Mouse (Mus musculus) liver, adult 2 months (tissue): ENCODE measurements around the gene AK157302. TPM values are rescaled to one million over a fixed set of nuclear protein-coding genes. Genes with fewer than 3 reads are reported as not detected.
A peak's percentile ranks its signal among the peaks of the same experiment; 100 is the strongest.
"Not testable (repeated sequence)": the region's sequence is repeated elsewhere in the genome, so short reads cannot be mapped to it uniquely, and the experiment has no call there.

Source experiments
- DNase-seq: peaks from one replicate; pipeline ENCODE4 v3.0.0-alpha.2; 2011; ENCODE audit warnings: low read depth, low spot score; ENCODE audit errors: extremely low read depth
- H3K27ac ChIP-seq: fragments of 200-500 bp; replicated peaks from 2 replicates; pipeline ENCODE4 v1.5.1; 2012; ENCODE audit warnings: low read depth, mild to moderate bottlenecking, control low read depth, inconsistent platforms, low read length; ENCODE audit not compliant: insufficient read depth
- H3K27me3 ChIP-seq: fragments of 200-500 bp; 2 replicates; pipeline ENCODE4 v1.6.1; 2012; ENCODE audit warnings: mild to moderate bottlenecking, moderate library complexity, low read length, inconsistent platforms; ENCODE audit not compliant: control insufficient read depth, insufficient read depth
- H3K36me3 ChIP-seq: fragments of 200-500 bp; 2 replicates; pipeline ENCODE4 v1.6.1; 2012; ENCODE audit warnings: low read length, inconsistent platforms; ENCODE audit not compliant: control insufficient read depth, insufficient read depth
- H3K4me1 ChIP-seq: fragments of 200-500 bp; 2 replicates; pipeline ENCODE4 v1.6.1; 2011; ENCODE audit warnings: low read length; ENCODE audit not compliant: control insufficient read depth, insufficient read depth
- H3K4me3 ChIP-seq: fragments of 200-500 bp; 2 replicates; pipeline ENCODE4 v1.5.1; 2011; ENCODE audit warnings: low read depth, mild to moderate bottlenecking, control low read depth, low read length, moderate library complexity; ENCODE audit not compliant: insufficient read depth
- H3K79me2 ChIP-seq: fragments of 200-500 bp; 2 replicates; pipeline ENCODE4 v1.6.1; 2012; ENCODE audit warnings: inconsistent platforms, mild to moderate bottlenecking, low read length, moderate library complexity; ENCODE audit not compliant: control insufficient read depth, insufficient read depth
- H3K9ac ChIP-seq: fragments of 200-500 bp; 2 replicates; pipeline ENCODE4 v1.6.1; 2012; ENCODE audit warnings: low read depth, mild to moderate bottlenecking, control low read depth, inconsistent platforms, low read length
- CTCF ChIP-seq: fragments of 200-500 bp; IDR thresholded peaks from 2 replicates; pipeline ENCODE4 v1.5.1; 2011; ENCODE audit warnings: low read depth, low read length, control low read depth
- POLR2A ChIP-seq: fragments of 200-500 bp; IDR thresholded peaks from 2 replicates; pipeline ENCODE4 v1.6.1; 2011; ENCODE audit warnings: low read length, control low read depth; ENCODE audit not compliant: insufficient read depth; ENCODE audit errors: extremely low read depth
- WGBS: fragments of 180-500 bp; shearing (Covaris S2); methylation state at CpG from one replicate; pipeline ENCODE4 v1.1.7; 2018; 5-methylcytosine and 5-hydroxymethylcytosine counted together
- polyA plus RNA-seq: library from polyadenylated mRNA; depleted of rRNA; stranded (reverse); fragments of >200 nt; gene quantifications from 2 replicates; pipeline ENCODE4 v1.2.3, GENCODE M21; 2012
- total RNA-seq: library from RNA; depleted of rRNA; stranded (reverse); fragments of >200 nt; gene quantifications from 2 replicates; pipeline ENCODE4 v1.2.3, GENCODE M21; 2014

The AK157302 gene
- total and polyA plus RNA-seq, 2 experiments: 0.28 TPM; not detected in 1

- Histone ChIP-seq H3K27me3 (no peaks in the 10 kb centered on the region), H3K4me3 (no peak overlapping the region; the same call in 1 of the 2 replicates), H3K27ac (no peak overlapping the region), H3K9ac (no peak overlapping the region), H3K79me2 (peaks cover 16% of the 10 kb centered on the region; the same call in 1 of the 2 replicates), H3K36me3 (peaks cover 8% of the 10 kb centered on the region), H3K4me1 (peaks cover 8% of the 10 kb centered on the region)
- no peak for DNase-seq
- WGBS: 30% methylated on average over 3 of the region's 3 CpGs
- TF ChIP-seq CTCF (no peak), POLR2A (no peak)
These were observed 40.9 kb upstream of the AK157302 start for GRCm38 (mm10) chr13:21454133-21454532.

GRCm38 (mm10) chr13:21456347-21456746 is 38.7 kb upstream of the AK157302 start:
- no peak overlapping the region for H3K4me3 ChIP-seq
- 66% methylated on average over 4 of the region's 4 CpGs for WGBS
- H3K27me3 ChIP-seq: no peaks in the 10 kb centered on the region
- no peak overlapping the region for H3K9ac ChIP-seq
- H3K4me1 ChIP-seq: peaks cover 3% of the 10 kb centered on the region; the same call in 1 of the 2 replicates
- TF ChIP-seq CTCF: no peak
- TF ChIP-seq POLR2A: no peak
- no peak for DNase-seq
- peaks cover 5% of the 10 kb centered on the region for H3K36me3 ChIP-seq
- no peak overlapping the region for H3K27ac ChIP-seq
- peaks cover 15% of the 10 kb centered on the region; the same call in 1 of the 2 replicates for H3K79me2 ChIP-seq

- H3K9ac ChIP-seq, H3K4me1 ChIP-seq, H3K4me3 ChIP-seq, DNase-seq, H3K27me3 ChIP-seq, H3K79me2 ChIP-seq, H3K27ac ChIP-seq, H3K36me3 ChIP-seq: not testable (repeated sequence)
- 64% methylated on average over 9 of the region's 9 CpGs for WGBS
These were observed 32.5 kb upstream of the AK157302 start for GRCm38 (mm10) chr13:21462516-21462915.

- Histone ChIP-seq H3K36me3 (no peaks in the 10 kb centered on the region), H3K9ac (no peak overlapping the region), H3K4me1 (0 out of 2 replicates have a peak, but pooled peaks cover 3% of the 10 kb centered on the region), H3K27ac (no peak overlapping the region), H3K27me3 (no peaks in the 10 kb centered on the region), H3K79me2 (no peaks in the 10 kb centered on the region), H3K4me3 (no peak overlapping the region)
- 90% methylated on average over 10 of the region's 10 CpGs for WGBS
- no peak for TF ChIP-seq CTCF
- no peak for TF ChIP-seq POLR2A
- no peak for DNase-seq
These were observed 27.7 kb upstream of the AK157302 start for GRCm38 (mm10) chr13:21467336-21467735.

GRCm38 (mm10) chr13:21468061-21469019 is 26.7 kb upstream of the AK157302 start, which contains the start of gene Nkapl:
Gene Nkapl (minus strand): TSS chr13:21468509.
- Histone ChIP-seq H3K4me3 (peak within 1 kb of the TSS; percentile 80), H3K4me1 (0 out of 2 replicates have a peak, but pooled peaks cover 3% of the 10 kb centered on the region)
- under 1% methylated on average over 54 of the region's 54 CpGs for WGBS

GRCm38 (mm10) chr13:21469097-21469496 is 25.9 kb upstream of the AK157302 start:
- TF ChIP-seq POLR2A: no peak
- TF ChIP-seq CTCF: no peak
- DNase-seq: no peak
- Histone ChIP-seq H3K27ac (no peak overlapping the region), H3K79me2 (no peaks in the 10 kb centered on the region), H3K4me1 (0 out of 2 replicates have a peak, but pooled peaks cover 3% of the 10 kb centered on the region), H3K4me3 (no peak overlapping the region), H3K9ac (no peak overlapping the region), H3K27me3 (no peaks in the 10 kb centered on the region), H3K36me3 (no peaks in the 10 kb centered on the region)
- WGBS: 36% methylated on average over 9 of the region's 9 CpGs

More at GRCm38 (mm10) chr13:21468061-21469019, 26.7 kb upstream of the AK157302 start, which contains the start of gene Nkapl:
- no peaks in the 10 kb centered on the region for H3K27me3 ChIP-seq
- peak; percentile 78 for DNase-seq
- H3K9ac ChIP-seq: peak within 1 kb of the TSS; percentile 84
- H3K27ac ChIP-seq: no peak within 1 kb of the TSS
- no peaks in the 10 kb centered on the region for H3K79me2 ChIP-seq
- no peaks in the 10 kb centered on the region for H3K36me3 ChIP-seq
- no peak for TF ChIP-seq CTCF
- TF ChIP-seq POLR2A: peak; percentile 73
